Comparison of ENCODE assay signal across 8 mouse cellular contexts in the genomic region with DNA sequence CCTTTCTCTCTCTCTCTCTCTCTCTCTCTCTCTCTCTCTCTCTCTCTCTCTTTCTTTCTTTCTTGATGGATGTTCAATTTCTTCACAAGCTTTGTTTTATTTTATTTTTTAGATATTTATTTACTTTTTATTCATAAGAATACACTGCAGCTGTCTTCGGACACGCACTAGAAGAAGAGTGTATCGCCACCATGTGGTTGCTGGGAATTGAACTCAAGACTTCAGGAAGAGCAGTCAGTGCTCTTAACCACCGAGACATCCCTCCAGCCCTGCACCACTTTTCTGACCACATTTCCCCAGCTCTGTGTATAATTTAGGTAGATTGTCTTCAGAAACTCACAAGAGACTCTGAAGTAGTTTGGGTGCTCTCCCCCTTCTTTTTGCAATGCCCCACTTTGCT. TPM values are rescaled to one million over a fixed set of nuclear protein-coding genes. Genes with fewer than 3 reads are reported as not detected.
A peak's percentile ranks its signal among the peaks of the same experiment; 100 is the strongest.
DNase-seq lines count a peak whose midpoint lies in the region; ATAC-seq and TF ChIP-seq lines count a peak whose summit lies in the region.

No protein-coding gene starts in this region.

- no peak overlapping the region for H3K4me3 ChIP-seq in forebrain, embryonic 14.5 days (ENCODE audit: low read depth, low read length)
- H3K4me3 ChIP-seq in forebrain, embryonic 13.5 days: no peak overlapping the region
- no peak overlapping the region for H3K4me3 ChIP-seq in cortical plate, adult 2 months (ENCODE audit: insufficient read depth, low read length)
- H3K4me3 ChIP-seq in midbrain, embryonic 14.5 days (replicated peaks; ENCODE audit: low read depth, low read length): no peak overlapping the region
- H3K4me3 ChIP-seq in thymus, adult 2 months (ENCODE audit: control insufficient read depth, insufficient read depth, low read length): no peak overlapping the region

- DNase-seq in forebrain, embryonic 14.5 days (ENCODE audit: low spot score): peak; percentile 27
- DNase-seq in left cerebral cortex, postnatal 4 days: peak; percentile 19
- no peak for DNase-seq in left cerebral cortex, postnatal 36 days (ENCODE audit: low spot score in 2 of 2)
- DNase-seq in midbrain, embryonic 14.5 days: peak; percentile 49
- no peak for DNase-seq in thymus, adult 2 months

- WGBS in forebrain, embryonic 14.5 days: 56% methylated on average over 4 of the region's 4 CpGs
- WGBS in forebrain, embryonic 13.5 days: 61% methylated on average over 4 of the region's 4 CpGs
- WGBS in midbrain, embryonic 14.5 days: 60% methylated on average over 4 of the region's 4 CpGs
- WGBS in thymus, adult 2 months: 30% methylated on average over 4 of the region's 4 CpGs

- TF ChIP-seq POLR2A in cortical plate, adult 2 months (IDR thresholded peaks at IDR 0.05; ENCODE audit: extremely low read depth, insufficient read depth, low read length): no peak
- TF ChIP-seq POLR2A in thymus, adult 2 months (IDR thresholded peaks at IDR 0.05; ENCODE audit: control insufficient read depth, extremely low read depth, insufficient read depth, low read length, poor library complexity): no peak

- H3K9ac ChIP-seq in forebrain, embryonic 14.5 days (ENCODE audit: low read length): no peak overlapping the region
- H3K9ac ChIP-seq in forebrain, embryonic 13.5 days: no peak overlapping the region
- H3K9ac ChIP-seq in midbrain, embryonic 14.5 days (replicated peaks; ENCODE audit: low read length): no peak overlapping the region

- no peak for ATAC-seq in forebrain, embryonic 14.5 days
- ATAC-seq in forebrain, embryonic 13.5 days: no peak
- ATAC-seq in midbrain, embryonic 14.5 days (ENCODE audit: low FRiP score, low TSS enrichment): no peak
- ATAC-seq in activated CD4-positive, CD25-positive, alpha-beta regulatory T cell, adult 4 months: no peak

- no peaks in the 10 kb centered on the region for H3K36me3 ChIP-seq in forebrain, embryonic 14.5 days (ENCODE audit: control insufficient read depth, insufficient read depth, low read length)
- no peaks in the 10 kb centered on the region for H3K36me3 ChIP-seq in forebrain, embryonic 13.5 days (ENCODE audit: poor library complexity, severe bottlenecking)
- H3K36me3 ChIP-seq in midbrain, embryonic 14.5 days (ENCODE audit: control insufficient read depth, insufficient read depth, low read length): no peaks in the 10 kb centered on the region
- H3K36me3 ChIP-seq in thymus, adult 2 months (ENCODE audit: control insufficient read depth, insufficient read depth, low read length): no peaks in the 10 kb centered on the region

- TF ChIP-seq CTCF in cortical plate, adult 2 months (IDR thresholded peaks at IDR 0.05; ENCODE audit: extremely low read depth, insufficient read depth, low read length): peak; percentile 28; the same call in 1 of the 2 replicates
- TF ChIP-seq CTCF in thymus, adult 2 months (IDR thresholded peaks at IDR 0.05; ENCODE audit: borderline replicate concordance, control insufficient read depth, extremely low read depth, insufficient read depth, low read length, poor library complexity): no peak

- H3K27me3 ChIP-seq in forebrain, embryonic 14.5 days (replicated peaks; ENCODE audit: control insufficient read depth, insufficient read depth, low read length): no peaks in the 10 kb centered on the region
- no peaks in the 10 kb centered on the region for H3K27me3 ChIP-seq in forebrain, embryonic 13.5 days
- no peaks in the 10 kb centered on the region for H3K27me3 ChIP-seq in midbrain, embryonic 14.5 days (ENCODE audit: control insufficient read depth, insufficient read depth, low read length)
- H3K27me3 ChIP-seq in thymus, adult 2 months (ENCODE audit: control insufficient read depth, insufficient read depth, low read length): no peaks in the 10 kb centered on the region

- H3K9me3 ChIP-seq in forebrain, embryonic 14.5 days (replicated peaks; ENCODE audit: control insufficient read depth, low read length): no peaks in the 10 kb centered on the region
- no peaks in the 10 kb centered on the region for H3K9me3 ChIP-seq in forebrain, embryonic 13.5 days (replicated peaks)
- H3K9me3 ChIP-seq in midbrain, embryonic 14.5 days (ENCODE audit: control insufficient read depth, low read length): no peaks in the 10 kb centered on the region

- peaks cover 4% of the 10 kb centered on the region; the same call in 1 of the 2 replicates for H3K4me1 ChIP-seq in forebrain, embryonic 14.5 days (ENCODE audit: control insufficient read depth, insufficient read depth, low read length)
- H3K4me1 ChIP-seq in forebrain, embryonic 13.5 days: peaks cover 8% of the 10 kb centered on the region
- H3K4me1 ChIP-seq in cortical plate, adult 2 months (ENCODE audit: control insufficient read depth, insufficient read depth, low read length): no peaks in the 10 kb centered on the region
- peaks cover 3% of the 10 kb centered on the region; the same call in 1 of the 2 replicates for H3K4me1 ChIP-seq in midbrain, embryonic 14.5 days (ENCODE audit: control insufficient read depth, insufficient read depth, low read length)
- H3K4me1 ChIP-seq in thymus, adult 2 months (replicated peaks; ENCODE audit: control insufficient read depth, insufficient read depth, low read length): no peaks in the 10 kb centered on the region; the same call in 1 of the 2 replicates

- peak overlapping the region; percentile 46; the same call in 1 of the 2 replicates for H3K27ac ChIP-seq in forebrain, embryonic 14.5 days (ENCODE audit: low read depth, low read length)
- H3K27ac ChIP-seq in forebrain, embryonic 13.5 days: no peak overlapping the region; the same call in 1 of the 2 replicates
- H3K27ac ChIP-seq in cortical plate, adult 2 months (ENCODE audit: insufficient read depth, low read length): 0 out of 2 replicates have a peak overlapping the region, but pooled peaks have one; percentile 72
- H3K27ac ChIP-seq in midbrain, embryonic 14.5 days (replicated peaks; ENCODE audit: low read depth, low read length): peak overlapping the region; percentile 62; the same call in 1 of the 2 replicates
- H3K27ac ChIP-seq in thymus, adult 2 months (ENCODE audit: control insufficient read depth, insufficient read depth, low read length): no peak overlapping the region

- no peak overlapping the region for H3K4me2 ChIP-seq in forebrain, embryonic 14.5 days (ENCODE audit: low read length)
- no peak overlapping the region for H3K4me2 ChIP-seq in forebrain, embryonic 13.5 days
- no peak overlapping the region for H3K4me2 ChIP-seq in midbrain, embryonic 14.5 days (ENCODE audit: low read length)

- intact Hi-C loops in left cerebral cortex, postnatal 4 days (cut with DNase I): no loop called here
- intact Hi-C loops in left cerebral cortex, postnatal 36 days (cut with DNase I): loop anchor here (10.0 kb wide), 2 partner anchors 161 to 429 kb away; partner anchors contain the start of gene Dis3l

RNA-seq across cellular contexts. Expression of gene Rab11a, which starts 36.4 kb away (rescaled TPM):
- 410 and 427 TPM in 2 replicates for polyA plus RNA-seq in forebrain, embryonic 14.5 days (2014; fragmentation: Nextera tagmentation; extraction: Ambion mirVana)
- polyA plus RNA-seq in forebrain, embryonic 13.5 days (2015; fragmentation: Nextera tagmentation; extraction: Ambion mirVana): 337 and 338 TPM in 2 replicates
- total RNA-seq in left cerebral cortex, postnatal 4 days (2021): 100 to 1,000 TPM; 424 to 443 TPM
- 100 to 1,000 TPM; 216 to 234 TPM for total RNA-seq in left cerebral cortex, postnatal 36 days (2021)
- polyA plus RNA-seq in cortical plate, adult 2 months (2012; rRNA removed): 221 and 230 TPM in 2 replicates
- polyA plus RNA-seq in midbrain, embryonic 14.5 days (2014; fragmentation: Nextera tagmentation; extraction: Ambion mirVana): 446 and 467 TPM in 2 replicates
- polyA plus RNA-seq in activated CD4-positive, CD25-positive, alpha-beta regulatory T cell, adult 4 months (2017; shearing (Covaris generic)): 100 to 1,000 TPM; 204 to 248 TPM
- 50.1 and 60.1 TPM in 2 replicates for polyA plus RNA-seq in thymus, adult 2 months (2012; rRNA removed)

RNA-seq across cellular contexts. Expression of gene Dennd4a, which starts 37.2 kb away (rescaled TPM):
- 7.5 and 8.1 TPM in 2 replicates for polyA plus RNA-seq in forebrain, embryonic 14.5 days (2014; fragmentation: Nextera tagmentation; extraction: Ambion mirVana)
- polyA plus RNA-seq in forebrain, embryonic 13.5 days (2015; fragmentation: Nextera tagmentation; extraction: Ambion mirVana): 6.7 and 8.9 TPM in 2 replicates
- 10 to 100 TPM; 37.1 to 37.5 TPM for total RNA-seq in left cerebral cortex, postnatal 4 days (2021)
- 10 to 100 TPM; 58.2 to 62.8 TPM for total RNA-seq in left cerebral cortex, postnatal 36 days (2021)
- 41.8 and 41.9 TPM in 2 replicates for polyA plus RNA-seq in cortical plate, adult 2 months (2012; rRNA removed)
- 12.8 and 14.1 TPM in 2 replicates for polyA plus RNA-seq in midbrain, embryonic 14.5 days (2014; fragmentation: Nextera tagmentation; extraction: Ambion mirVana)
- polyA plus RNA-seq in activated CD4-positive, CD25-positive, alpha-beta regulatory T cell, adult 4 months (2017; shearing (Covaris generic)): 10 to 100 TPM; 16.9 to 19.3 TPM
- polyA plus RNA-seq in thymus, adult 2 months (2012; rRNA removed): 10.9 and 12.3 TPM in 2 replicates

Comparison
In these comparisons a context has a peak if more than half of its experiments do, and no peak if none do; other contexts are left out.
1. DNase-seq: peak in forebrain, embryonic 14.5 days (single experiment), left cerebral cortex, postnatal 4 days (single experiment) and midbrain, embryonic 14.5 days (single experiment); none in left cerebral cortex, postnatal 36 days (0 of 2) and thymus, adult 2 months (single experiment).
2. H3K27ac ChIP-seq: peak in forebrain, embryonic 14.5 days (single experiment), cortical plate, adult 2 months (single experiment) and midbrain, embryonic 14.5 days (single experiment); none in forebrain, embryonic 13.5 days (single experiment) and thymus, adult 2 months (single experiment).